Mouse (Mus musculus) lung, postnatal 10 days (tissue): Measurements from ENCODE around the gene Acad11.
A peak's percentile ranks its signal among the peaks of the same experiment; 100 is the strongest.

Source experiments
- DNase-seq: peaks from one replicate; pipeline ENCODE4 v3.0.0; 2021

Gene Acad11

GRCm38 (mm10) chr9:104085730-104086429, 22.7 kb downstream of the Acad11 start:
- DNase-seq: no peak

GRCm38 (mm10) chr9:104088555-104088954, 25.4 kb downstream of the Acad11 start:
- DNase-seq: peak; percentile 85

- DNase-seq: no peak
These were observed 29.8 kb downstream of the Acad11 start for GRCm38 (mm10) chr9:104092945-104093344.

- DNase-seq: peak; percentile 66
These were observed 35.1 kb downstream of the Acad11 start for GRCm38 (mm10) chr9:104098256-104098655.

GRCm38 (mm10) chr9:104099060-104099459, 35.9 kb downstream of the Acad11 start:
- DNase-seq: no peak

- peak; percentile 14 for DNase-seq
These were observed 37.6 kb downstream of the Acad11 start for GRCm38 (mm10) chr9:104100822-104101221.

- DNase-seq: no peak
These were observed 38.3 kb downstream of the Acad11 start for GRCm38 (mm10) chr9:104101458-104101857.

GRCm38 (mm10) chr9:104102301-104102700, 39.1 kb downstream of the Acad11 start:
- DNase-seq: no peak

GRCm38 (mm10) chr9:104102901-104103300, 39.7 kb downstream of the Acad11 start:
- DNase-seq: no peak

- no peak for DNase-seq
These were observed 41.8 kb downstream of the Acad11 start for GRCm38 (mm10) chr9:104104986-104105385.

- no peak for DNase-seq
These were observed 43.8 kb downstream of the Acad11 start for GRCm38 (mm10) chr9:104106930-104107329.

- no peak for DNase-seq
These were observed 44.3 kb downstream of the Acad11 start for GRCm38 (mm10) chr9:104107482-104107881.

- DNase-seq: no peak
These were observed 45.5 kb downstream of the Acad11 start for GRCm38 (mm10) chr9:104108571-104109143.

GRCm38 (mm10) chr9:104109151-104109550, 46.0 kb downstream of the Acad11 start:
- DNase-seq: no peak

GRCm38 (mm10) chr9:104123101-104123500, 59.9 kb downstream of the Acad11 start:
- DNase-seq: no peak

- DNase-seq: no peak
These were observed 60.4 kb downstream of the Acad11 start for GRCm38 (mm10) chr9:104123622-104124021.

- DNase-seq: no peak
These were observed 63.7 kb downstream of the Acad11 start, which contains the start of gene Ackr4 for GRCm38 (mm10) chr9:104126833-104127232. TSS of gene Ackr4 (minus strand) at chr9:104126933.

- DNase-seq: no peak
These were observed 64.9 kb downstream of the Acad11 start for GRCm38 (mm10) chr9:104128110-104128509.

GRCm38 (mm10) chr9:104130141-104130755, 67.1 kb downstream of the Acad11 start:
- DNase-seq: peak; percentile 46

- no peak for DNase-seq
These were observed 77.2 kb downstream of the Acad11 start for GRCm38 (mm10) chr9:104140351-104140750.

GRCm38 (mm10) chr9:104142805-104143204, 79.6 kb downstream of the Acad11 start:
- no peak for DNase-seq

GRCm38 (mm10) chr9:104144314-104144996, 81.3 kb downstream of the Acad11 start:
- DNase-seq: no peak

- no peak for DNase-seq
These were observed 83.5 kb downstream of the Acad11 start for GRCm38 (mm10) chr9:104146683-104147082.

GRCm38 (mm10) chr9:104148969-104149368, 85.8 kb downstream of the Acad11 start:
- no peak for DNase-seq
